Mouse (Mus musculus) left cerebral cortex, postnatal 14 days (tissue): ENCODE data around the gene Maml2. TPM values are rescaled to one million over a fixed set of nuclear protein-coding genes. Genes with fewer than 3 reads are reported as not detected.
A peak's percentile ranks its signal among the peaks of the same experiment; 100 is the strongest.

Experiments
- DNase-seq, 2 experiments: peaks; one replicate each; pipeline ENCODE4 v3.0.0; 2021 to 2022; ENCODE audit warnings: low spot score in 2 of 2, mixed read lengths in 1 of 2
- intact Hi-C: fragments of 180-260 bp; cut with DNase I; formaldehyde crosslinking; loops from one replicate; pipeline ENCODE4 v1.15.1; 2025
- microRNA-seq, 2 experiments: library from miRNA; unstranded; fragments of <30 nt; microRNA quantifications; one replicate each; pipeline ENCODE4 v1.2.0; 2022
- total RNA-seq, 2 experiments: library from RNA; stranded (reverse); gene quantifications; 2 replicates each; pipeline ENCODE4 v1.2.3; 2021

The Maml2 gene
- total RNA-seq, 2 experiments from 2014 or later = 6.6 to 7.1 TPM

GRCm38 (mm10) chr9:13748404-13748797, 450.6 kb downstream of the Maml2 start, which contains the start of gene Mtmr2:
Mtmr2 (plus strand) TSS chr9:13748410.
- intact Hi-C loops = no loop called here
- no peak for DNase-seq

DNA sequence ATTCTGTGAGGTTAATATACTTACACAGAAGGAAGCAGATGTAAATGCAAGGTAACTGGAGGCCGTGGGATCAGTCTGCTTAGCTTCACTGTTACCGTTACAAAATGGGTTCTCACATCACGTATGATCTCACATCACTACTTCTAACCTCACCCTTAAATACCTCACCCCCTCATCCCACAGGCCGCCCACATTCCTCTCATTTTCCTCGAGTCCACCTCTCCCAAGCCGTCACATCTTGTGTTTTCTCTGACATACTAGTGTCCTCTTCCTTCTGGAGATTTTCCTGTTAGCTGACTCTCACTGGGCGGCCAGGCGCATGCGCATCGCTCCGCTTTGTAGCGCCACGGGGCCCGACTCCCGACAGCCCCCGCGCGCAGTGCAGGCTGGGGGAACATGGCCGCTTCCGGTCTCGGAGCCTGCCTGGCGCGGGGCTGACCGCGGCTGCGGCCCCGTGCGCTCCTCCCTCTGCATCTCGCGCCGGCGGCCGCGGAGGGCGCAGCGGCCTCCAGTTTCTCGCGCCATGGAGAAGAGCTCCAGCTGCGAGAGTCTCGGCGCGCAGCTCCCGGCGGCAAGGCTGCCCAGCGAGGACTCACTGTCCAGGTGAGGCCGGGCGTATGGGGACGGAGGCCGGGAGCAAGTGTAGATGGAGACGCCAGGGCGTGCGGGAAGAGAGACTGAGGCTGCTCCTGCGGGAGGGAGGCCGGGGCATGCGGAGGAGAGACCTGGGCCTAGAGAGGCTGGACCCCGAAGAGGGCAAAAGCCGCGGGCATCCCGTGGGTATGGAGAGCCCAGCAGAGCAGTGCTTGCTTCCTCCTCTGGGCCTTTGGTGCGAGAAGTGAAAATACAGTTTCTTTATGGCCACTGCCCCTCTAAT, 451.3 kb downstream of the Maml2 start:
- intact Hi-C loops = no loop called here
- DNase-seq = peak; percentile 95 to 97

DNA sequence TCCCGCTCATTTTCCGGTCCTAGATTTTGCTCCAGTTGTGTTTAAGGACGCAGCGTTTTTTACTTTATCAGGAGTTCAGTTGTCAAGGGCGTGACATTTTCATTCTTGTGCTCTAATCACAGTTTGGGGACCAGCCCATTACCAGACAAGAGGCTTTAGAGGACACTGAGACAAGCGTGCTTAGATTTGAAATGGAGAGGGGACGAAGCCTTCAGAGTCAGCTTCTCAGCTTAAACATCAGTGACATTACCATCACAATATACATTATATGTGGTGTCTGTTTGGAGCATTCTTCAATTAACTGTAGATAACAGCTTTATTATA, 451.9 kb downstream of the Maml2 start:
- intact Hi-C loops = no loop called here
- no peak for DNase-seq

DNA sequence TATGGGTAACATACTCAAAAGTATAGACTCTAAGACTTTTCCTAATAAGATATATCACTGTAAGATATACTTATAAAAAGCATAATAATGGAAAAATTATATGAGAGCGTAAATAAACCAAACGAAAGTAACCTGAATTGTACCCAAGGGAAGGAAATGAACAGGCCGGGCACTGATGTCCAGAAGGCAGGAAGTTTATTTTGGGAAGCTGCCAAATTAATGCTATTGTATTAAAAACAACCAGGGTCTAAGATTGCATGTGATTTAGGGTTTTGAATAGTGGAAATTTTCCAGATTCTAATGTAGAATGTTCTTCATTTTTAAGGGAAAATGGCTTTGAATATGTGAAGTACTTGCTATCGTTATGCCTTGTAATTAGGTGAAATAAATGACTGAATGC, 454.8 kb downstream of the Maml2 start:
- intact Hi-C loops = no loop called here
- DNase-seq = no peak

Small RNA genes lying within 50 kb of the gene (microRNA-seq; reads per million reads assigned to microRNA genes)
- 0 reads per million in 2 experiments for gene Gm22643

Other genes starting within 250 kb of the Maml2 start
- gene Jrkl, start 52.1 kb upstream of the Maml2 start, total RNA-seq = 1 to 10 TPM; 7.7 to 8.7 TPM
- gene Ccdc82, start 51.0 kb upstream of the Maml2 start, total RNA-seq = 1 to 10 TPM; 9.4 to 9.9 TPM
- not detected for gene Gm17571, start 148.8 kb downstream of the Maml2 start, total RNA-seq